Mouse (Mus musculus) skeletal muscle tissue, postnatal 0 days (tissue): ENCODE data around the gene Rps12-ps3. TPM values are rescaled to one million over a fixed set of nuclear protein-coding genes. Genes with fewer than 3 reads are reported as not detected.

ENCODE experiments used
- polyA plus RNA-seq: library from polyadenylated mRNA; unstranded; fragments of >200 nt; fragmentation: Nextera tagmentation; extraction: Ambion mirVana; gene quantifications from 2 replicates; pipeline ENCODE4 v1.2.1, GENCODE M21; 2015

Gene Rps12-ps3
- 10.7 and 13.0 TPM in 2 replicates for polyA plus RNA-seq

GRCm38 (mm10) chr19:59321990-59322389, at the start of gene Rps12-ps3:
TSS of gene Rps12-ps3 (plus strand) at chr19:59322290.

GRCm38 (mm10) chr19:59345658-59346283, 23.7 kb downstream of the Rps12-ps3 start, which contains the start of gene Pdzd8:
TSS of gene Pdzd8 (minus strand) at chr19:59345780.

Other genes starting within 250 kb of the Rps12-ps3 start
- gene Shtn1, start 246.2 kb upstream of the Rps12-ps3 start, polyA plus RNA-seq, result 1.2 and 1.7 TPM in 2 replicates
- gene Vax1, start 152.2 kb upstream of the Rps12-ps3 start, polyA plus RNA-seq, result not detected in 2 replicates
- not detected in 2 replicates for gene Kcnk18, start 103.1 kb upstream of the Rps12-ps3 start, polyA plus RNA-seq
- gene Slc18a2, start 61.4 kb upstream of the Rps12-ps3 start, polyA plus RNA-seq, result 3.7 and 4.8 TPM in 2 replicates
- gene Pdzd8, start 23.5 kb downstream of the Rps12-ps3 start, polyA plus RNA-seq, result 3.3 and 3.4 TPM in 2 replicates
- 0.54 and 1.3 TPM in 2 replicates for gene Emx2, start 136.1 kb downstream of the Rps12-ps3 start, polyA plus RNA-seq